Mouse (Mus musculus): ENCODE data around the gene Atg9a.

- TF ChIP-seq EP300 (IDR thresholded peaks at IDR 0.05; ENCODE audit: low read depth in 1 of 2, low read length in 2 of 2), result no peak
- TF ChIP-seq E2F4 (IDR thresholded peaks at IDR 0.05; ENCODE audit: borderline replicate concordance, low read depth, low read length), result no peak
- no peak for TF ChIP-seq CTCF (IDR thresholded peaks at IDR 0.05 in 2 of 3, conservative IDR thresholded peaks at IDR 0.05 in 1 of 3; ENCODE audit: control insufficient read depth in 1 of 3, insufficient read depth in 1 of 3, low read depth in 2 of 3, low read length in 3 of 3, poor library complexity in 1 of 3, severe bottlenecking in 1 of 3)
- TF ChIP-seq CHD1 (IDR thresholded peaks at IDR 0.05; ENCODE audit: low read depth, low read length), result no peak
Observed at GRCm38 (mm10) chr1:75140601-75141190, 51.3 kb downstream of the Atg9a start.
